Mouse (Mus musculus) left cerebral cortex, adult 6 months (tissue): ENCODE results near the gene Frs2. TPM values are rescaled to one million over a fixed set of nuclear protein-coding genes. Genes with fewer than 3 reads are reported as not detected.

ENCODE experiments used
- long read RNA-seq, 2 experiments: library from polyadenylated mRNA; unstranded; transcript quantifications; one replicate each; pipeline ENCODE4 v2.0.0; 2019 to 2020
- polyA plus RNA-seq: library from polyadenylated mRNA; unstranded; fragments of <200 nt; fragmentation: Nextera tagmentation; gene quantifications from 2 replicates; pipeline ENCODE4 v1.2.3, GENCODE M21; 2021

Gene Frs2
- 7.7 and 9.4 TPM in 2 replicates for polyA plus RNA-seq
- long read RNA-seq, experiment 1, full-length matches to known transcripts = 22 of 51 reads
- long read RNA-seq, experiment 1, partial matches to known transcripts = 1 of 51 reads
- long read RNA-seq, experiment 1, other reads (novel, unspliced or antisense) = 28 of 51 reads
- long read RNA-seq, experiment 2, partial matches to known transcripts = 0 of 7 reads
- long read RNA-seq, experiment 2, other reads (novel, unspliced or antisense) = 4 of 7 reads

DNA sequence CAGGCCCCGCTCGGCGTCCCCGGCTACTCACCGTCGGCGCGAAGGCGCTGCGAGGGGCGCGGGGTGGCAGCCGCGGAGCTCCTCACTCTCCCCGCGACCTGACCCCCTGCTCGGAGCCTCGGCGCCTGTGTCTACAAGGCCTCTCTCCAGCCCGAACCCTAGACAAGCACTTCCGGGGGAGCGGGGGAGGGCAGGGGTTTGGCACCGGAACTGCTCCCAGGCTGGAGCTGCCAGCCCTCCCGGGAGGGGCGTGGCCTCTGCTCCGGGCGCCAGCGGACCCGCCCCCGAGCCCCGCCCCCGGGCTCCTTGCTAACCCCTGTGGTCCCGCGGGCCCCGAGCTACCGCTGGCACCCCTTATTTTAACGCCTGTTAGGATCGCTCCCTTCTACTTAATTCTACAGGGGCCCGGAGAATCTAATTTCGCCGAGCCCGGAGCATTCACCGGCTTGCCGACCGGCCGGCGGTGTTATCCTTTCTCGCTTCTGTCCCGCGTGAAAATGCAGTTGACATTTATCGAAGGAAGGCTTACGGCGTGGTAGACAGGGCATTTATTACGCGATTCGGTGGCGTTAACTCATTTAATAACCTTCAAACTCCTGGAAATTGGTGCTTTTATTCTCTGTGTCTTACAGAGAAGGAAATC is at the start of gene Frs2:
Frs2 (minus strand) TSS at position 174 of the 643 bp plus-strand sequence.

DNA sequence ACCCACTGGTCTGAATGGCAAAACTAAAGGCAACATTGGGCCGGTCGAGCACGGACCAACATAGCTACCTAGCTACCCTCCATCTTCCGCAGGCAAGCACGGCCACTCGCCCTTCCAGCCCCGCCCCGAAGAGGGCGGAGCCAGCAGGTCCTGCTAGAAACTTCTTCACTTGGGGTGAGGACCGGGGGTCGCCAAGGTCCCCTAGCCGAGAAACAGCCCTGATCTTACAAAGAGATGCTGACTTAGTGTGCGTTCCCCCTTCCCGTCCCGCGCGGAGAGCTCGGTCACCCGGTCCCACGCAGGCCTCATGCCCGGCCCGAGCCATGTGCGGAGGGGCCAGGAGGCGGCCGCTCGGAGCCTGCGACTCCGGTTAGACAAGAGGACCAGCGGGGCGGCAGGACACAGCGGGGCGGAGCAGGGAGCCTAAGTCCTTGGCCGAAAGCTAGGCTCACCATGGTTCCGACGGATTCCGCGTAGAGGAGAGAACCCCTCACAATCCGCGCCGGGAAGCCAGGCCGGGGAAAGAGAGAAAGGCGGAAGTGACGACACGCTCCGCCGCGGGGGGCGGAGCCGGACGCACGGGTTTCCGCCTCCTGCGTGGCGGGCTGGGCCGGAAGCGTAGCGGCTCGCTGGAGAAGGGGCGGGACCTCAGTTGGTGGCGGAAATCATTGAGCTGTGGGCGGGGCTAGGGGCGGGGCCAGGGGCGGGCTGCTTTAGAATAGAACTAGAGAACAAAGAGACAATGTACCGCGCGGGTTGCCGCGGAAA is 84.9 kb downstream of the Frs2 start, which contains the start of gene Cct2:
Cct2 (minus strand) TSS at position 561 of the 768 bp plus-strand sequence.

GRCm38 (mm10) chr10:117045175-117046056 is 102.9 kb downstream of the Frs2 start, which contains the start of gene Lrrc10:
Gene Lrrc10 (plus strand): TSS chr10:117045341.

Other genes starting within 250 kb of the Frs2 start
- 41.2 and 42.7 TPM in 2 replicates for gene Rab3ip, start 197.8 kb downstream of the Frs2 start, polyA plus RNA-seq
- not detected in 2 replicates for gene Gm10271, start 175.9 kb downstream of the Frs2 start, polyA plus RNA-seq
- 0.04 and 0.07 TPM in 2 replicates for gene Best3, start 162.2 kb downstream of the Frs2 start, polyA plus RNA-seq
- 0.28 and 0.42 TPM in 2 replicates for gene Lrrc10, start 103.2 kb downstream of the Frs2 start, polyA plus RNA-seq
- 151 and 172 TPM in 2 replicates for gene Cct2, start 84.7 kb downstream of the Frs2 start, polyA plus RNA-seq
- gene Yeats4, start 76.0 kb upstream of the Frs2 start, polyA plus RNA-seq = 65.8 and 66.9 TPM in 2 replicates
- gene 9530003J23Rik, start 90.2 kb upstream of the Frs2 start, polyA plus RNA-seq = not detected in 2 replicates
- gene Lyz2, start 133.8 kb upstream of the Frs2 start, polyA plus RNA-seq = 29.8 and 38.6 TPM in 2 replicates
- not detected in 2 replicates for gene Lyz1, start 144.3 kb upstream of the Frs2 start, polyA plus RNA-seq
- gene Cpsf6, start 231.5 kb upstream of the Frs2 start, polyA plus RNA-seq = 18.2 and 24.0 TPM in 2 replicates